Mouse (Mus musculus) limb, embryonic 10.5 days (tissue): ENCODE results near the gene Cnppd1. TPM values are rescaled to one million over a fixed set of nuclear protein-coding genes. Genes with fewer than 3 reads are reported as not detected.

Source experiments
- DNase-seq: peaks from one replicate; pipeline ENCODE4 v3.0.0-alpha.2; 2017; ENCODE audit warnings: low spot score
- H3K27ac ChIP-seq: fragments of 300-500 bp; sonication (generic); 2 replicates; pipeline ENCODE4 v1.5.1; 2016; ENCODE audit warnings: mild to moderate bottlenecking
- H3K27me3 ChIP-seq: fragments of 300-500 bp; sonication (generic); 2 replicates; pipeline ENCODE4 v1.6.1; 2016; ENCODE audit warnings: low read depth, mild to moderate bottlenecking; ENCODE audit not compliant: poor library complexity, severe bottlenecking
- H3K36me3 ChIP-seq: fragments of 300-500 bp; sonication (generic); 2 replicates; pipeline ENCODE4 v1.6.1; 2016; ENCODE audit warnings: mild to moderate bottlenecking, moderate library complexity
- H3K4me1 ChIP-seq: fragments of 300-500 bp; sonication (generic); 2 replicates; pipeline ENCODE4 v1.6.1; 2016
- H3K4me3 ChIP-seq: fragments of 300-500 bp; sonication (generic); 2 replicates; pipeline ENCODE4 v1.5.1; 2016; ENCODE audit warnings: mild to moderate bottlenecking, moderate library complexity
- H3K9me3 ChIP-seq: fragments of 300-500 bp; sonication (generic); replicated peaks from 2 replicates; pipeline ENCODE4 v1.6.1; 2016; ENCODE audit warnings: mild to moderate bottlenecking
- WGBS: fragments of 180-500 bp; shearing (Covaris S2); methylation state at CpG from one replicate; pipeline ENCODE4 v1.1.7; 2016; 5-methylcytosine and 5-hydroxymethylcytosine counted together
- polyA plus RNA-seq: library from polyadenylated mRNA; unstranded; fragments of >200 nt; fragmentation: Nextera tagmentation; extraction: Ambion mirVana; gene quantifications from 2 replicates; pipeline ENCODE4 v1.2.1, GENCODE M21; 2016

Gene Cnppd1
- polyA plus RNA-seq, 1 experiment from 2014 or later, result 41.3 TPM

DNA sequence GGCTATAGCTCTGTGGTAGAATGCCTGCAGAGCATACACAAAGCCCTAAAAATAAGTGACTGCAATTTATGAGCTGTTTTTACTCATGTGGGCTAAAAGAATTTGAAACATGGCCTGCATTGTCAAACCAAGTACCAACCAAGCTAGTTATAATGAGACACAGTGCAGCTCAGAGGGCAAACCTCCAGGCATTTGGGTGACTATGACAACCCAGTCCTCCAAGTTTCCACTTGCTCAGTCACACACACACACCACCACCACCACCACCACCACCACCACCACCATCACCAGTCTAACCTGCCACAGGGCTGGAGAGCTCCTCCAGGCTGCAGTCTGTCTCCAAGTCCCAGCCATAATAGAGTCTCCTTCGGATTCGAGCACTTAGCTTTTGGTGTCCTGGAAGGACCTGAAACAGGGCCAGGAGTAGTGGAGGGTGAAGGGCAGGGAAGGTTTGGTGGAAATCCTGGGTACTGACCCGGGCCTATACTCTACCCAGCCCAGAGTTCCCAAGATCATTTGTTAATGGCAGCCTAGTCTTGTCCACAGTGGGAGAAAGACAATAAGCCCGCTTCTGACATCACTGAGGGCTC, 1.8 kb downstream of the Cnppd1 start:
- H3K4me1 ChIP-seq, result peaks cover 34% of the 10 kb centered on the region
- 62% methylated on average over 4 of the region's 4 CpGs for WGBS
- H3K4me3 ChIP-seq, result peak overlapping the region; percentile 92
- H3K9me3 ChIP-seq, result no peaks in the 10 kb centered on the region
- H3K27ac ChIP-seq, result peak overlapping the region; percentile 95; the same call in 1 of the 2 replicates
- DNase-seq, result no peak
- no peaks in the 10 kb centered on the region for H3K27me3 ChIP-seq
- H3K36me3 ChIP-seq, result peaks cover 58% of the 10 kb centered on the region

DNA sequence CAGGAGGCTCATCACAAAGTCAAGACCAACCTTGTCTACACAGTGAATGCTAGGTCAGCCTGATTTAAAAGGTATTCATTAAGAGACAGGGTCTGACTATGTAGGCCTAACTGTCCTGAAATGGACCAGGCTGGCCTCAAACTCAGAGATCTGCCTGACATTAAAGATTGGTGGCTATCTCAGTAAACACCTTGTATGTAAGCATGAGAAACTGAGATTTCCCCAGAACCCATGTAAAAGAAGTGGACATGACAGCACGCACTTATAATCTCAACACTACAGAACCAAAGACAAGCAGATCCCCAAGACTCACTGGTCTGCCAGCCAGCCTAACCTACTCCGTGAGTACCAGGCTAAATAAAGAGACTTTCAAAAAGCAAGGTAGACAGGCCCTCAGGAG, 4.1 kb downstream of the Cnppd1 start:
- H3K9me3 ChIP-seq, result no peaks in the 10 kb centered on the region
- H3K4me3 ChIP-seq, result no peak overlapping the region
- no peak overlapping the region for H3K27ac ChIP-seq
- H3K4me1 ChIP-seq, result peaks cover 25% of the 10 kb centered on the region
- H3K36me3 ChIP-seq, result peaks cover 46% of the 10 kb centered on the region
- DNase-seq, result no peak
- no peaks in the 10 kb centered on the region for H3K27me3 ChIP-seq
- 98% methylated on average over 2 of the region's 2 CpGs for WGBS

DNA sequence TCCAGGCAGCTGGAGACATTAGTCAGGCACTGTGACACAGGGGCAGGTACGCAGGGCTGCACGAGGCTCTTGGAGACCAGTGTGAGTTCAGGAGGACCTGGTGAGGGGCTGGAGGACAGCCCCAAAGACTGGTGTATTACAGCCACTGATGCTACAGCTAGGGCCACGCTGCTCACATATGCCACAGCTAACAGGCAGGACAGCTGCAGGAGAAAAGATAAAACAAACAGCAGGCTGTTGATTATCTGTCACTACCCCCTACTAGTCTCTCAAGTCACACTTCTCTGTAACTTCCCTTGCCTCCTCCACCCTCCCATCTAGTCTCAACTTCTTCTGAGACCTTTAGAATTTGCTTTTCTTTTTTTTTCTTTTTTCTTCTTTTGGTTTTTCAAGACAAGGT, 5.8 kb downstream of the Cnppd1 start:
- Histone ChIP-seq H3K27ac (no peak overlapping the region), H3K36me3 (peaks cover 46% of the 10 kb centered on the region), H3K4me1 (peaks cover 14% of the 10 kb centered on the region), H3K4me3 (no peak overlapping the region), H3K9me3 (no peaks in the 10 kb centered on the region), H3K27me3 (no peaks in the 10 kb centered on the region)
- WGBS, result 55% methylated on average over 3 of the region's 3 CpGs
- no peak for DNase-seq

DNA sequence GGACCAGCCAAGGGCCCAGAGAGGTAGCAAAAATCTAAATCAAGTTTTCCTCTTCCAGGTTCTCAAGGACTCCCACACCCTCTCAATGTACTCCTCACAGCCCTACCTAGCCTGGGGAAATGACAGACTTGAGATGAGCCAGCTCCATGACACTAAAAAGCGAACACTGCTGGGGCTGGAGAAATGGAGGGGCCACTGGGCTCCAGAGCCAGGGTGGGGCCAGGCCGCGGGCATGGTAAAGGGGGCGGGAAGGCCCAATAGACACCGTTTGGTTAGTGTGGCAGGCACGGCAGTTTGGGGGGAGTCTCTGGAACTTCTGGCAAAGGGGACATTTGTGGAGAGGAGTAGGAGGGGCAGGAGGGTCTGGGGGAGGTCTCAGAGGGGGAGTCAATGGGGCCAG, 6.2 kb downstream of the Cnppd1 start:
- Histone ChIP-seq H3K4me1 (peaks cover 10% of the 10 kb centered on the region), H3K4me3 (no peak overlapping the region), H3K27me3 (no peaks in the 10 kb centered on the region), H3K27ac (no peak overlapping the region), H3K36me3 (peaks cover 46% of the 10 kb centered on the region), H3K9me3 (no peaks in the 10 kb centered on the region)
- no peak for DNase-seq
- WGBS, result 63% methylated on average over 6 of the region's 6 CpGs

DNA sequence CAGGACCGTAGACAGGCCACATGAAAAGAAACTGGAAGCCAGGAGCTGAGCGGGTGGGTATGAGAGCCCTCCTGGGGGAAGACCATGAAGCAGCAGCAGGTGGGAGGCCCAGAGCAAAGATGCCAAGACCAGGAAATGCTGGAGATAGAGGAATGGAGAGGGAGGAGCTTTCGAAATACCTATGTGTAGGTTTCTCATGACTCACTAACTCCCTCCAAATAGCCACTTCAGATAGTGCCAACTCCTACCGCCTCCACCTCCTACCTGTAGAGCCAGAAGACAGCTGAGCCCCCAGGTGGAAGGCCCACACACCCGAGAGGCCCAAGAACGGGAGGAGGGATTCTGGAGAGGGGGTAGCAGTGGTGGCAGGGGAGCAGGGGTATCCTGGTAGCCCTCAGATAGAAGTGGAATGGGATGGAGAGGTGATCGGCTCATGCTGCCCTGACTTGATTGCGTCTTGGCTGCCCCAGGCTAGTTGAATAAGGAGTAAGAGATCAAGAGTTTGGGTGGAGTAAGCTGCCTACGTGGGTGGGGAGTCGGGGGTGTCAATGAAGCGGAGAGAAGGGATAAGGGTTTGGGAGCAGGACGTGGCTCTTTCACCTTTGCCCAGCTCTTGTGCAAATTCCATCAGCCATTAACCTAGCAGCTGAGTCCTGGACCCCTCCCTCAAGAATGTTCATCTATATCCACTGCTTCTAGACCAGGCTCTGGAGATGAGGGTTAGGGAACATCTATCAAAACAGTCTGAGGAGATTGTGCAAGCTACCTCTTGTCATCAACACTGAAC, 8.9 kb downstream of the Cnppd1 start, which contains the start of gene Slc23a3:
Slc23a3 (minus strand) TSS at position 470 of the 787 bp plus-strand sequence.
- Histone ChIP-seq H3K27me3 (no peaks in the 10 kb centered on the region), H3K27ac (no peak within 1 kb of the TSS)

DNA sequence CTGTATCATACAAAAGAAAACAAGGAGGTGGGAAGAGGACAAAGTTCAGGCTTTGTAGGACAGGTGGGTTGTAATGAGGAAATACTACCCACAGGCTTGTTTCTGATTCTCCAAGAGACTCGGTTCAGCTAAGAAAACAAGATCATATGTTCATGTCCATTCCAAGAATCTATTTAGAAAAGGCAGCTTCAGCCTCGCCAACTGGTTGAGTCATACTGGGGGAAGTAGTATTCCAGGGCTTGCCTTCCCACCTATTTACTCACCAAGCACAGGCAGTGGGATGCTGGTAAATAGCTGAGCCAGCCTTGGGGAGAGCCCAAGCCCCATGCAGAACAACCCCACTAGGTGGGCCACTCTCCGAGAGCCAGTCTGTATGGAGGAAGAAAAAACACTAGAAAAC, 13.9 kb downstream of the Cnppd1 start:
- Histone ChIP-seq H3K9me3 (no peaks in the 10 kb centered on the region), H3K36me3 (no peaks in the 10 kb centered on the region), H3K27me3 (no peaks in the 10 kb centered on the region), H3K27ac (no peak overlapping the region), H3K4me1 (peaks cover 12% of the 10 kb centered on the region), H3K4me3 (no peak overlapping the region)
- no peak for DNase-seq
- 85% methylated on average over 3 of the region's 3 CpGs for WGBS

More for the DNA sequence above, 8.9 kb downstream of the Cnppd1 start, which contains the start of gene Slc23a3:
- WGBS, result 68% methylated on average over 12 of the region's 12 CpGs
- H3K4me1 ChIP-seq, result no peaks in the 10 kb centered on the region
- no peak for DNase-seq
- no peaks in the 10 kb centered on the region for H3K9me3 ChIP-seq
- no peak within 1 kb of the TSS for H3K4me3 ChIP-seq
- H3K36me3 ChIP-seq, result peaks cover 33% of the 10 kb centered on the region

DNA sequence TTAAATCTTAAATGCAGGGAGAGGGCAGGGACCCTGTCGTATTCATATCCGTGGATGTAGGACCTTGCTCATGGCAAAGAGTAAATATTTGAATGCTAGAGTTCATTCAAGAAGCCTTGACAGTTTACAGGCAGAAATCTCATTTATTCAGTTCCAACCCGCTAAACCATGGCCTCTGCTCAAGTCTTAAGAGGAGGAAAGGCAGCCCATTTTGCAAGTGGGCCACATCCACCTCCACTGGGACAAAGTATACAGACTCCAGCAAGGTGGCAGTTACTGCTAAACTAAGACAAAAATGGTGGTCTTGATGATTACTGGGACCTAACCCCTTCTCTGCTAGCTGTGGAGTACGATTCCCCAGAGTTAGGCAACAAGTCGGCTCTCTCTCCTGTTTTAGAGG, 17.1 kb downstream of the Cnppd1 start:
- Histone ChIP-seq H3K36me3 (no peaks in the 10 kb centered on the region), H3K27ac (peak overlapping the region; percentile 94), H3K9me3 (no peaks in the 10 kb centered on the region), H3K27me3 (no peaks in the 10 kb centered on the region), H3K4me1 (peaks cover 12% of the 10 kb centered on the region), H3K4me3 (peak overlapping the region; percentile 68)
- WGBS, result 42% methylated on average over 5 of the region's 5 CpGs
- DNase-seq, result no peak

DNA sequence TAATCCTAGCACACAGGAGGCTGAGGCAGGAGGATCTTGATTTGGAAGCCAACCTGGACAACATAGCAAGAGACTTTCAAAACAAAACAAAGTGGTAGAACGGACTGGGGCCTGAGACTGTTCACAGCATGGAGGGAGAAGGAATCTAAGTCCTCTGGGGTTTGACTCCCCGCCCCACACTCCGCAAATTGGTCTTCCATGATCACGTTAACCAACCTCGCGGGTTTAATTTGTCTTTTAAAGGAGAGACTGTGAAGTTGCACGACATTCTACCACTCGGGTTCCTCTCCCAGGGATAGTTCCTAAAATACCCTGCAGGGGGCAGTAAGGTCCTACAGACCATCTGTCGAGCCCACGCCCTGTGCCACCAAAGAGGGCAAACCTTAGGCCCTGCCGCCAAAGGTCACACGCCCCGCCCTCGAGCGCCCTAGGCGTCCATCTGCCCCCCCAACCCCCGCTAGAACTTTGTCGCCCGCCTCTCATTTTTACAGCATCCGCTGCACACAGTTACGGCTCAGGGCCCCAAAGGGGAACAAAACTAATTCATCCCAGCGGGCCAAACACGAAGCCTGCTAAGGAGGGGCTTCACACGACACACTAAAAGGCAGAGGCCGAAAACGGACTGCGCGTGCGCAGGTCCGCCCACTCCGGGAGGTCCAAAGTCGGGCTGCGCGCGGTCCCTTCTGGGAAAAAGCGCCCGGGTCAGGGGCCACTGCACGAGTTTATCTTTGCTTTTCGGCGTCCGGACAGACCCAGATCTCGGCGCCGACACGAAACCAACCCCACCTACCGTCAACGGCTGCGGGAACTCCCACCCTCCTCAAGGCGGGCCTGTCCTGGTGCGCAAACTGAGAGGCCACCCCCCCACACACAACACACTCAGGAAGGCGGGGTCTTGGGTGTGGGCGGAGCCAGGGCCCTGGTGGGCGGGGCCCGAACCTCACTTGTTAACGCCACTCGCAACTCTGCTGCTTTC, 17.9 kb downstream of the Cnppd1 start, which contains the start of gene Nhej1:
Nhej1 (minus strand) TSS at position 855 of the 976 bp plus-strand sequence.
- Histone ChIP-seq H3K36me3 (no peaks in the 10 kb centered on the region), H3K4me1 (peaks cover 12% of the 10 kb centered on the region), H3K27ac (peak within 1 kb of the TSS; percentile 94), H3K27me3 (no peaks in the 10 kb centered on the region), H3K9me3 (no peaks in the 10 kb centered on the region), H3K4me3 (peak within 1 kb of the TSS; percentile 68)
- DNase-seq, result peak; percentile 97
- WGBS, result 2% methylated on average over 56 of the region's 56 CpGs

DNA sequence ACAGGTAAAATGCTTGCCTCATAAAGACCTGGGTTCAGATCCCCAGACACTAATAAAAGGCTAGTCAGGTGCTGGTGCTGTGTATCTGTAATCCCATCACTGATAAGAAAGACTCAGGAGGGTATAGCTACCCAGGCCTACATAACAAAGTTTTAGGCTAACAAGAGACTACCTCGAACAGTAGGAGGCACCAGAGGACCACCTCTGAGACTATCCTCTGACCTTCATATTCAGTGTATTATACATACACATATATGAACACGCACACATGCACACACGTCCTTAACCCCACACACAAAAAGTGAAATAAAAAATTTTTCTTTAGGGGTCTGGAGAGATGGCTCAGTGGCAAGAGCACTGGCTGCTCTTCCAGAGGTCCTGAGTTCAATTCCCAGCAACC, 20.3 kb downstream of the Cnppd1 start:
- DNase-seq, result no peak
- H3K27ac ChIP-seq, result no peak overlapping the region
- 81% methylated on average over 3 of the region's 3 CpGs for WGBS
- peaks cover 12% of the 10 kb centered on the region for H3K4me1 ChIP-seq
- no peaks in the 10 kb centered on the region for H3K27me3 ChIP-seq
- no peak overlapping the region for H3K4me3 ChIP-seq
- no peaks in the 10 kb centered on the region for H3K36me3 ChIP-seq
- H3K9me3 ChIP-seq, result no peaks in the 10 kb centered on the region

Other genes starting within 250 kb of the Cnppd1 start
- not detected in 2 replicates for gene Cryba2, start 249.6 kb downstream of the Cnppd1 start, polyA plus RNA-seq
- not detected in 2 replicates for gene Cfap65, start 207.1 kb downstream of the Cnppd1 start, polyA plus RNA-seq
- gene Ihh, start 191.0 kb downstream of the Cnppd1 start, polyA plus RNA-seq, result 0.08 and 0.11 TPM in 2 replicates
- gene Nhej1, start 17.5 kb downstream of the Cnppd1 start, polyA plus RNA-seq, result 13.1 and 13.3 TPM in 2 replicates
- gene Slc23a3, start 8.8 kb downstream of the Cnppd1 start, polyA plus RNA-seq, result 0.11 TPM in 1 of 2 replicates, not detected in the other
- gene Retreg2, start 67 bp upstream of the Cnppd1 start, polyA plus RNA-seq, result 31.5 and 35.3 TPM in 2 replicates
- gene Zfand2b, start 25.9 kb upstream of the Cnppd1 start, polyA plus RNA-seq, result 28.7 and 35.5 TPM in 2 replicates
- 38.0 and 39.0 TPM in 2 replicates for gene Abcb6, start 37.7 kb upstream of the Cnppd1 start, polyA plus RNA-seq
- gene Ankzf1, start 49.4 kb upstream of the Cnppd1 start, polyA plus RNA-seq, result 22.0 and 24.8 TPM in 2 replicates
- gene Atg9a, start 49.5 kb upstream of the Cnppd1 start, polyA plus RNA-seq, result 19.1 and 23.9 TPM in 2 replicates
- 10.3 and 12.8 TPM in 2 replicates for gene Glb1l, start 68.1 kb upstream of the Cnppd1 start, polyA plus RNA-seq
- 146 and 149 TPM in 2 replicates for gene Stk16, start 68.1 kb upstream of the Cnppd1 start, polyA plus RNA-seq
- gene Tuba4a, start 77.2 kb upstream of the Cnppd1 start, polyA plus RNA-seq, result 10.0 and 10.7 TPM in 2 replicates
- gene A630095N17Rik, start 89.4 kb upstream of the Cnppd1 start, polyA plus RNA-seq, result not detected in 2 replicates
- gene Dnajb2, start 93.7 kb upstream of the Cnppd1 start, polyA plus RNA-seq, result 23.8 and 29.9 TPM in 2 replicates
- 0.11 and 0.13 TPM in 2 replicates for gene Ptprn, start 121.8 kb upstream of the Cnppd1 start, polyA plus RNA-seq
- gene Resp18, start 135.7 kb upstream of the Cnppd1 start, polyA plus RNA-seq, result not detected in 2 replicates
- gene Dnpep, start 175.3 kb upstream of the Cnppd1 start, polyA plus RNA-seq, result 117 and 132 TPM in 2 replicates
- gene Des, start 217.6 kb upstream of the Cnppd1 start, polyA plus RNA-seq, result 6.2 and 7.8 TPM in 2 replicates
- 45.7 and 49.6 TPM in 2 replicates for gene Speg, start 232.6 kb upstream of the Cnppd1 start, polyA plus RNA-seq